Mouse (Mus musculus): ENCODE measurements around the gene Serpine2. TPM values are rescaled to one million over a fixed set of nuclear protein-coding genes. Genes with fewer than 3 reads are reported as not detected.

Serpine2 gene
- total RNA-seq, 1 experiment from 2014 or later = 8.4 TPM

DNA sequence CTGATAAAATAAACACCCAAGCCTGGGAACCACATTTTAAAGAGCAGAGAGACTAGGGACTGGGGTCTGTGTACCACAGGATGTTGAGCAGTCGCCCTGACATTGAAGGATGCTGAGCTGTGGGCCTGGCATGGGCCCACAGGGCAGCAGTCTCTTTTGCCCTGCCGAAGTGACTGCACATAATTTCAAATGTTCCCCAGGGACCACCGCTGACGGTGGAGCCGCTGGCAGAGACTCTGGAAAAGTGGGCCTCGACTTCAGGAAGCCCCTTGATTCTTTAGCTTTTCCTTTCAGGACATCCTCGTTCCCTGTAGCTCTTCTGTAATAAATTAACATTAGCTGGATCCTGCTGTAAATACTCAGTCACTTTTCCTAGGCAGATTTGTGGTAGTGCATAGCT lies 103.8 kb downstream of the Serpine2 start:
- peak; percentile 30 for DNase-seq

GRCm38 (mm10) chr1:79756417-79756816 lies 104.6 kb downstream of the Serpine2 start:
- peak; percentile 38 for DNase-seq

DNA sequence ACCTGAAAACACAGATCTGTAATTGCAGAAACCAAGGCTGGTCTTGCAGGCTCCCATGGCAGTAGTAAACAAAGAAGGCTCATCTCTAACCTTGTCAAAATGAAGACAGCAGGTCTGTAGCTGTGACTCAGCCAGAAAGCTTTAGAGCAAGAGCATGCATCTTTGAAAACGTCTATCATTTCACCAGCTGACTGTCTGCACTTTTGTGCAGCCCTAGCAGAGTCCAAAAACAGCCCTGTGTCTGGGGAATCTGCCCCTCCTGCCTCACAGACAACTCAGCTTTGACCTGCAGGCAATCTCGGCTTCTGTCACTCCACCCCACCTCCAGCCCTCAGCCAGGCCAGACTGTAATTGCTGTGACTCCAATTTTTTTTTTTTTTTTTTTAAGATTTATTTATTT lies 105.6 kb downstream of the Serpine2 start:
- peak; percentile 31 for DNase-seq

- DNase-seq = no peak
These were observed 106.0 kb downstream of the Serpine2 start for GRCm38 (mm10) chr1:79754936-79755335.

GRCm38 (mm10) chr1:79753456-79753855 lies 107.5 kb downstream of the Serpine2 start:
- DNase-seq = no peak

- no peak for DNase-seq
These were observed 108.2 kb downstream of the Serpine2 start for GRCm38 (mm10) chr1:79752714-79753340.

- no peak for DNase-seq
These were observed 108.8 kb downstream of the Serpine2 start for GRCm38 (mm10) chr1:79752015-79752695.

DNA sequence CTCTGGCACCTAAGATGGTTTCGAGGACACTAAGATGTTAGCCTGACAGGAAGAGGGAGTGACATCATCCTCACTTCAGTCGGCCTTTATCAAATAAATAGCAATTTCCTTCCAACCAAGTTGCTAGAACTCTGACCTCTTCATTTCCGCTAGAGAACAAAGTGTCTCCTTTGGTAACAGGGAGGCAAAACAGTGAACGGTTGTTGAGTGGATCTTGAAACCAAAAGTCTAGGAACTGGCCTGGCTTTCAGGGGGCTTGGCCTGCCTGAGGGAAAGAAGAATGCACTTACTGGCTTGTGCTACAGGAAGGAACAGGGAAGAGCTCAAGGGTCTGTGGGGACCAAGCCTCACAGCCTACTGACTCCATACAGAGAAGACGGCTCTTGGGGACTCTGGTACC lies 109.8 kb downstream of the Serpine2 start:
- no peak for DNase-seq

DNA sequence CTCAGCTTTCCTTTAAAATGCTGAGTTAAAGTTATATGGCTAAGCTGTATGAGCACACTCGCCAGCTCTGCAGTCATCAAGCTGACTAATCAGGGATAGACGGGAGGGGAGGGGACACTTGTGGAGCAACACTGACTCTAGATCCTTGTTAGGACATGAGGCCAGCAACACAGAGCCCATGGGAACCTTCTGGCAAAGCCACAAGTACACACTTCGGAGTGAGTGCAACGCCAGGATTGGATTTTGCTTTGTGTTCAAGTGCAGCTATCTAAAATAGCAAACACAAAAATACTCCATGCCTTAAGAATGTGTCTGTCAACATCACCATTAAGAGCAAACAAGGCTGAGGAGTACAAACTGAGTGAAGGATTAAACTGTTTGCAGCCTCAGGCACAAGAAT lies 114.9 kb downstream of the Serpine2 start:
- DNase-seq = peak; percentile 65

Other genes with a start within 250 kb of the Serpine2 start
- 0.67 and 2.2 TPM in 2 replicates for gene Ap1s3, start 189.2 kb downstream of the Serpine2 start, total RNA-seq (2021)
- 48.7 and 51.3 TPM in 2 replicates for gene Mrpl44, start 85.2 kb downstream of the Serpine2 start, total RNA-seq (2021)
- gene Wdfy1, start 85.0 kb downstream of the Serpine2 start, total RNA-seq (2021) = 36.5 and 41.0 TPM in 2 replicates

All from adrenal gland, postnatal 14 days (tissue).